Mouse (Mus musculus) E14TG2a.4 (cell line): ENCODE data around the gene Spats2l.
A peak's percentile ranks its signal among the peaks of the same experiment; 100 is the strongest.

Source experiments
- H3K27me3 ChIP-seq: 2 replicates; pipeline ENCODE4 v1.6.1; 2014; ENCODE audit warnings: low read length, control low read depth; ENCODE audit not compliant: insufficient read depth
- H3K36me3 ChIP-seq: 2 replicates; pipeline ENCODE4 v1.6.1; 2014; ENCODE audit warnings: low read length, control low read depth; ENCODE audit not compliant: insufficient read depth
- H3K4me1 ChIP-seq: replicated peaks from 2 replicates; pipeline ENCODE4 v1.6.1; 2014; ENCODE audit warnings: low read depth, low read length, control low read depth
- H3K4me3 ChIP-seq: replicated peaks from 2 replicates; pipeline ENCODE4 v1.5.1; 2014; ENCODE audit warnings: mild to moderate bottlenecking, low read length
- H3K9me3 ChIP-seq: 2 replicates; pipeline ENCODE4 v1.6.1; 2014; ENCODE audit warnings: low read length, control low read depth
- CTCF ChIP-seq: conservative IDR thresholded peaks from 2 replicates; pipeline ENCODE4 v1.5.1; 2014; ENCODE audit warnings: low read length
- NANOG ChIP-seq: IDR thresholded peaks from 2 replicates; pipeline ENCODE4 v1.6.1; 2014; ENCODE audit warnings: borderline replicate concordance, low read length, mixed read lengths
- POU5F1 ChIP-seq: IDR thresholded peaks from 2 replicates; pipeline ENCODE4 v1.6.1; 2014; ENCODE audit warnings: low read length, borderline replicate concordance

Spats2l gene

GRCm38 (mm10) chr1:57953586-57954375 lies 179.8 kb downstream of the Spats2l start:
- no peaks in the 10 kb centered on the region for H3K9me3 ChIP-seq
- peaks cover 18% of the 10 kb centered on the region for H3K36me3 ChIP-seq
- peaks cover 20% of the 10 kb centered on the region for H3K4me1 ChIP-seq
- TF ChIP-seq NANOG: no peak
- TF ChIP-seq POU5F1: no peak
- TF ChIP-seq CTCF: no peak
- no peak overlapping the region for H3K4me3 ChIP-seq
- H3K27me3 ChIP-seq: no peaks in the 10 kb centered on the region

GRCm38 (mm10) chr1:57954376-57954765 lies 180.4 kb downstream of the Spats2l start:
- no peaks in the 10 kb centered on the region for H3K9me3 ChIP-seq
- no peak overlapping the region for H3K4me3 ChIP-seq
- peaks cover 20% of the 10 kb centered on the region for H3K4me1 ChIP-seq
- H3K27me3 ChIP-seq: no peaks in the 10 kb centered on the region
- TF ChIP-seq CTCF (no peak), NANOG (no peak), POU5F1 (no peak)
- H3K36me3 ChIP-seq: peaks cover 24% of the 10 kb centered on the region

- Histone ChIP-seq H3K9me3 (no peaks in the 10 kb centered on the region), H3K4me1 (peaks cover 19% of the 10 kb centered on the region), H3K4me3 (no peak overlapping the region), H3K36me3 (peaks cover 28% of the 10 kb centered on the region), H3K27me3 (no peaks in the 10 kb centered on the region)
- no peak for TF ChIP-seq NANOG
- no peak for TF ChIP-seq CTCF
- no peak for TF ChIP-seq POU5F1
Measured at GRCm38 (mm10) chr1:57955774-57956173, 181.8 kb downstream of the Spats2l start.

GRCm38 (mm10) chr1:57969327-57970271 lies 195.6 kb downstream of the Spats2l start:
- peaks cover 23% of the 10 kb centered on the region for H3K4me1 ChIP-seq
- H3K9me3 ChIP-seq: peaks cover 12% of the 10 kb centered on the region
- no peak for TF ChIP-seq NANOG
- no peak for TF ChIP-seq POU5F1
- TF ChIP-seq CTCF: no peak
- no peaks in the 10 kb centered on the region for H3K27me3 ChIP-seq
- peaks cover 28% of the 10 kb centered on the region for H3K36me3 ChIP-seq
- peak overlapping the region; percentile 89 for H3K4me3 ChIP-seq

- no peak for TF ChIP-seq POU5F1
- Histone ChIP-seq H3K9me3 (peaks cover 12% of the 10 kb centered on the region), H3K36me3 (peaks cover 10% of the 10 kb centered on the region), H3K4me3 (no peak overlapping the region), H3K4me1 (peaks cover 22% of the 10 kb centered on the region), H3K27me3 (no peaks in the 10 kb centered on the region)
Measured at GRCm38 (mm10) chr1:57971588-57971987, 197.6 kb downstream of the Spats2l start.

- Histone ChIP-seq H3K9me3 (peaks cover 10% of the 10 kb centered on the region), H3K4me1 (peaks cover 6% of the 10 kb centered on the region; the same call in 1 of the 2 replicates), H3K27me3 (no peaks in the 10 kb centered on the region), H3K4me3 (no peak overlapping the region), H3K36me3 (no peaks in the 10 kb centered on the region)
- TF ChIP-seq POU5F1: no peak
Measured at GRCm38 (mm10) chr1:57976860-57977259, 202.9 kb downstream of the Spats2l start.

- H3K27me3 ChIP-seq: no peaks in the 10 kb centered on the region
- H3K4me3 ChIP-seq: 0 out of 2 replicates have a peak overlapping the region, but pooled peaks have one; percentile 3
- H3K9me3 ChIP-seq: peaks cover 4% of the 10 kb centered on the region; the same call in 1 of the 2 replicates
- TF ChIP-seq CTCF (no peak), NANOG (peak; percentile 71; the same call in 1 of the 2 replicates)
- H3K36me3 ChIP-seq: no peaks in the 10 kb centered on the region
- peaks cover 46% of the 10 kb centered on the region for H3K4me1 ChIP-seq
Measured at GRCm38 (mm10) chr1:57989052-57989600, 215.2 kb downstream of the Spats2l start.

- no peaks in the 10 kb centered on the region for H3K36me3 ChIP-seq
- TF ChIP-seq POU5F1: no peak
- no peak for TF ChIP-seq CTCF
- no peak for TF ChIP-seq NANOG
- peaks cover 46% of the 10 kb centered on the region for H3K4me1 ChIP-seq
- H3K4me3 ChIP-seq: no peak overlapping the region
- no peaks in the 10 kb centered on the region for H3K9me3 ChIP-seq
- no peaks in the 10 kb centered on the region for H3K27me3 ChIP-seq
Measured at GRCm38 (mm10) chr1:57991277-57991676, 217.3 kb downstream of the Spats2l start.
